Mouse (Mus musculus) spleen, postnatal 4 days (tissue): ENCODE results near the gene Fbln2.

Experiments
- DNase-seq, 2 experiments: peaks; one replicate each; pipeline ENCODE4 v3.0.0; 2022; ENCODE audit warnings: low spot score in 2 of 2

Fbln2 gene

GRCm38 (mm10) chr6:91281206-91281605, 69.0 kb downstream of the Fbln2 start:
- peak; percentile 81 to 94 for DNase-seq

GRCm38 (mm10) chr6:91281747-91282146, 69.5 kb downstream of the Fbln2 start:
- DNase-seq: no peak

GRCm38 (mm10) chr6:91283031-91283430, 70.8 kb downstream of the Fbln2 start:
- no peak for DNase-seq

- no peak for DNase-seq
These were observed 72.5 kb downstream of the Fbln2 start for GRCm38 (mm10) chr6:91284521-91285449.

- DNase-seq: peak; percentile 43 to 82
These were observed 73.2 kb downstream of the Fbln2 start for GRCm38 (mm10) chr6:91285450-91285790.

GRCm38 (mm10) chr6:91285814-91286545, 73.7 kb downstream of the Fbln2 start:
- no peak for DNase-seq

GRCm38 (mm10) chr6:91286624-91287023, 74.4 kb downstream of the Fbln2 start:
- DNase-seq: peak; percentile 66 to 84

- no peak for DNase-seq
These were observed 74.9 kb downstream of the Fbln2 start for GRCm38 (mm10) chr6:91287148-91287547.

GRCm38 (mm10) chr6:91287636-91288035, 75.4 kb downstream of the Fbln2 start:
- no peak for DNase-seq

- no peak for DNase-seq
These were observed 76.1 kb downstream of the Fbln2 start for GRCm38 (mm10) chr6:91288251-91288785.

GRCm38 (mm10) chr6:91288961-91289360, 76.7 kb downstream of the Fbln2 start:
- no peak for DNase-seq

- no peak for DNase-seq
These were observed 78.7 kb downstream of the Fbln2 start for GRCm38 (mm10) chr6:91290937-91291336.

- no peak for DNase-seq
These were observed 83.2 kb downstream of the Fbln2 start for GRCm38 (mm10) chr6:91295431-91295830.

- no peak for DNase-seq
These were observed 86.6 kb downstream of the Fbln2 start for GRCm38 (mm10) chr6:91298828-91299227.

GRCm38 (mm10) chr6:91300079-91300478, 87.8 kb downstream of the Fbln2 start:
- no peak for DNase-seq

- no peak for DNase-seq
These were observed 89.6 kb downstream of the Fbln2 start for GRCm38 (mm10) chr6:91301839-91302238.

GRCm38 (mm10) chr6:91302337-91302736, 90.1 kb downstream of the Fbln2 start:
- no peak for DNase-seq

- no peak for DNase-seq
These were observed 91.9 kb downstream of the Fbln2 start for GRCm38 (mm10) chr6:91304172-91304571.

GRCm38 (mm10) chr6:91307972-91308371, 95.7 kb downstream of the Fbln2 start:
- no peak for DNase-seq

GRCm38 (mm10) chr6:91311204-91311603, 98.9 kb downstream of the Fbln2 start:
- DNase-seq: no peak

- no peak for DNase-seq
These were observed 100.2 kb downstream of the Fbln2 start for GRCm38 (mm10) chr6:91312491-91312890.
